Mouse (Mus musculus) bone marrow macrophage, adult 2 months (primary cell): ENCODE measurements at regions not wholly inside any gene's neighbourhood (a gene's known extent, or its start where the extent isn't known, plus 50 kb on each side); places are given as distances from the start of the nearest gene placed in this dataset.

Experiments
- CTCF ChIP-seq: IDR thresholded peaks from 2 replicates; pipeline ENCODE4 v1.5.1; 2012; ENCODE audit warnings: low read depth, mild to moderate bottlenecking, low read length, moderate library complexity
- POLR2A ChIP-seq: IDR thresholded peaks from 2 replicates; pipeline ENCODE4 v1.6.1; 2012; ENCODE audit warnings: mild to moderate bottlenecking, low read depth, low read length, borderline replicate concordance

GRCm38 (mm10) chr1:166817927-166818326 lies 136.3 kb upstream of the Fmo9 start:
- TF ChIP-seq POLR2A, result no peak
- no peak for TF ChIP-seq CTCF
